ENCODE assay signal across 8 mouse cellular contexts in genomic region chr6:48086471-48086878, GRCm38 (mm10). TPM values are rescaled to one million over a fixed set of nuclear protein-coding genes. Genes with fewer than 3 reads are reported as not detected.
A peak's percentile ranks its signal among the peaks of the same experiment; 100 is the strongest.
DNase-seq lines count a peak whose midpoint lies in the region; ATAC-seq and TF ChIP-seq lines count a peak whose summit lies in the region.

TSS of gene Zfp746 (minus strand) at chr6:48086593.

- intact Hi-C loops in heart, postnatal 36 days (cut with DNase I): loop anchor here (1.0 to 10.0 kb wide), 3 partner anchors 70 to 208 kb away; partner anchors contain the start of gene Zfp212

- peaks cover 15% of the 10 kb centered on the region for H3K36me3 ChIP-seq in ES-E14 (ENCODE audit: control insufficient read depth, insufficient read depth, low read length, poor library complexity, severe bottlenecking)
- peaks cover 15% of the 10 kb centered on the region for H3K36me3 ChIP-seq in forebrain, embryonic 16.5 days (ENCODE audit: control insufficient read depth, insufficient read depth)
- H3K36me3 ChIP-seq in lung, embryonic 14.5 days (ENCODE audit: insufficient read depth): peaks cover 27% of the 10 kb centered on the region
- peaks cover 19% of the 10 kb centered on the region for H3K36me3 ChIP-seq in thymus, adult 2 months (ENCODE audit: control insufficient read depth, insufficient read depth, low read length)

- peak; percentile 35 for TF ChIP-seq POLR2A in olfactory bulb, adult 2 months (IDR thresholded peaks at IDR 0.05; ENCODE audit: insufficient read depth, low read depth, low read length)
- peak; percentile 79 for TF ChIP-seq POLR2A in thymus, adult 2 months (IDR thresholded peaks at IDR 0.05; ENCODE audit: control insufficient read depth, extremely low read depth, insufficient read depth, low read length, poor library complexity)

- peak within 1 kb of the TSS; percentile 90 for H3K9ac ChIP-seq in ES-E14 (ENCODE audit: insufficient read depth, low read depth, low read length, poor library complexity, severe bottlenecking)
- H3K9ac ChIP-seq in forebrain, embryonic 16.5 days (replicated peaks; ENCODE audit: low read depth, low read length): peak within 1 kb of the TSS; percentile 74
- H3K9ac ChIP-seq in lung, embryonic 14.5 days: peak within 1 kb of the TSS; percentile 97

- in situ Hi-C loops in ES-E14 (cut with MboI; ENCODE audit: low sequenced_read_pairs in 2 of 2, unreplicated experiment in 2 of 2): no loop called here

- peak; percentile 67 for DNase-seq in ES-E14 (ENCODE audit: low read depth, low spot score)
- DNase-seq in cerebellum, adult 11-12 months: peak; percentile 92
- peak; percentile 95 to 98 for DNase-seq in heart, postnatal 36 days
- DNase-seq in layer of hippocampus, adult 2 months (ENCODE audit: low spot score in 2 of 2): peak; percentile 91 to 95
- peak; percentile 95 for DNase-seq in lung, embryonic 14.5 days
- peak; percentile 95 for DNase-seq in thymus, adult 2 months

- peak; percentile 96 for ATAC-seq in forebrain, embryonic 16.5 days
- ATAC-seq in lung, embryonic 14.5 days (ENCODE audit: insufficient read depth): peak; percentile 95

- under 1% methylated on average over 41 of the region's 53 CpGs for WGBS in forebrain, embryonic 16.5 days
- under 1% methylated on average over 52 of the region's 53 CpGs for WGBS in lung, embryonic 14.5 days
- WGBS in olfactory bulb, adult 2 months: under 1% methylated on average over 48 of the region's 53 CpGs
- WGBS in thymus, adult 2 months: 2% methylated on average over 53 of the region's 53 CpGs

- H3K27me3 ChIP-seq in forebrain, embryonic 16.5 days (replicated peaks; ENCODE audit: control insufficient read depth, insufficient read depth, low read length): no peaks in the 10 kb centered on the region
- H3K27me3 ChIP-seq in lung, embryonic 14.5 days (ENCODE audit: insufficient read depth, low read length): no peaks in the 10 kb centered on the region
- no peaks in the 10 kb centered on the region for H3K27me3 ChIP-seq in thymus, adult 2 months (ENCODE audit: control insufficient read depth, insufficient read depth, low read length)

- peak within 1 kb of the TSS; percentile 76 to 84 for H3K4me3 ChIP-seq in ES-E14 (ENCODE audit: insufficient read depth in 1 of 2, low read depth in 1 of 2, low read length in 2 of 2, poor library complexity in 1 of 2, severe bottlenecking in 1 of 2)
- peak within 1 kb of the TSS; percentile 81 for H3K4me3 ChIP-seq in forebrain, embryonic 16.5 days (replicated peaks; ENCODE audit: low read length)
- peak within 1 kb of the TSS; percentile 76 for H3K4me3 ChIP-seq in layer of hippocampus, adult 2 months
- peak within 1 kb of the TSS; percentile 82 for H3K4me3 ChIP-seq in lung, embryonic 14.5 days (ENCODE audit: low read depth, low read length)
- peak within 1 kb of the TSS; percentile 72 for H3K4me3 ChIP-seq in olfactory bulb, adult 2 months (ENCODE audit: insufficient read depth, low read depth, low read length)
- peak within 1 kb of the TSS; percentile 72 for H3K4me3 ChIP-seq in thymus, adult 2 months (ENCODE audit: control insufficient read depth, insufficient read depth, low read length)

- H3K27ac ChIP-seq in ES-E14 (ENCODE audit: insufficient read depth, low read depth, low read length, poor library complexity, severe bottlenecking): no peak within 1 kb of the TSS
- H3K27ac ChIP-seq in forebrain, embryonic 16.5 days (ENCODE audit: low read length): peak within 1 kb of the TSS; percentile 85
- H3K27ac ChIP-seq in layer of hippocampus, adult 2 months: peak within 1 kb of the TSS; percentile 87
- peak within 1 kb of the TSS; percentile 91 for H3K27ac ChIP-seq in lung, embryonic 14.5 days (ENCODE audit: low read depth)
- H3K27ac ChIP-seq in olfactory bulb, adult 2 months (ENCODE audit: insufficient read depth, low read depth, low read length): no peak within 1 kb of the TSS
- H3K27ac ChIP-seq in thymus, adult 2 months (ENCODE audit: control insufficient read depth, insufficient read depth, low read length): peak within 1 kb of the TSS; percentile 5; the same call in 1 of the 2 replicates

- peak within 1 kb of the TSS; percentile 57 for H3K4me2 ChIP-seq in forebrain, embryonic 16.5 days (ENCODE audit: low read length)
- H3K4me2 ChIP-seq in lung, embryonic 14.5 days: peak within 1 kb of the TSS; percentile 81

- TF ChIP-seq CTCF in layer of hippocampus, adult 2 months (conservative IDR thresholded peaks at IDR 0.05): peak; percentile 83
- TF ChIP-seq CTCF in lung, embryonic 14.5 days (IDR thresholded peaks at IDR 0.05; ENCODE audit: low read depth): peak; percentile 51
- TF ChIP-seq CTCF in olfactory bulb, adult 2 months (IDR thresholded peaks at IDR 0.05; ENCODE audit: insufficient read depth, low read depth, low read length): peak; percentile 82
- TF ChIP-seq CTCF in thymus, adult 2 months (IDR thresholded peaks at IDR 0.05; ENCODE audit: borderline replicate concordance, control insufficient read depth, extremely low read depth, insufficient read depth, low read length, poor library complexity): peak; percentile 92

- no peaks in the 10 kb centered on the region for H3K9me3 ChIP-seq in ES-E14 (ENCODE audit: control insufficient read depth, insufficient read depth, low read depth, low read length)
- H3K9me3 ChIP-seq in forebrain, embryonic 16.5 days (ENCODE audit: control insufficient read depth, low read length): no peaks in the 10 kb centered on the region
- H3K9me3 ChIP-seq in lung, embryonic 14.5 days (ENCODE audit: low read depth, low read length): no peaks in the 10 kb centered on the region

- H3K4me1 ChIP-seq in ES-E14 (ENCODE audit: control insufficient read depth in 2 of 2, insufficient read depth in 2 of 2, low read length in 2 of 2, poor library complexity in 1 of 2): peaks cover 0 to 3% of the 10 kb centered on the region in 2 experiments; a peak in 1 of 4 replicates
- peaks cover 10% of the 10 kb centered on the region for H3K4me1 ChIP-seq in forebrain, embryonic 16.5 days (replicated peaks; ENCODE audit: control insufficient read depth, insufficient read depth, low read length)
- 0 out of 2 replicates have a peak, but pooled peaks cover 5% of the 10 kb centered on the region for H3K4me1 ChIP-seq in lung, embryonic 14.5 days (ENCODE audit: insufficient read depth)
- H3K4me1 ChIP-seq in olfactory bulb, adult 2 months (ENCODE audit: control insufficient read depth, insufficient read depth, low read length): peaks cover 8% of the 10 kb centered on the region
- peaks cover 16% of the 10 kb centered on the region for H3K4me1 ChIP-seq in thymus, adult 2 months (replicated peaks; ENCODE audit: control insufficient read depth, insufficient read depth, low read length)

TF ChIP-seq in ES-E14, 5 proteins besides CTCF, POLR2A, EP300 and RAD21:
- TF ChIP-seq HCFC1 (IDR thresholded peaks at IDR 0.05; ENCODE audit: borderline replicate concordance, insufficient read depth, low read length): no peak
- TF ChIP-seq CHD2 (IDR thresholded peaks at IDR 0.05; ENCODE audit: low read depth, low read length): no peak
- TF ChIP-seq MAFK (IDR thresholded peaks at IDR 0.05; ENCODE audit: insufficient read depth, low read depth, low read length): no peak
- TF ChIP-seq ZNF384 (IDR thresholded peaks at IDR 0.05; ENCODE audit: low read depth, low read length): no peak
- TF ChIP-seq ZC3H11A (IDR thresholded peaks at IDR 0.05; ENCODE audit: borderline replicate concordance, low read depth, low read length): no peak
TF ChIP-seq in ES-E14: peak in this region for 0.

RNA-seq across cellular contexts. Expression of gene Zfp746, which starts in this region (rescaled TPM):
- total RNA-seq in ES-E14 (2012; rRNA removed): 14.1 and 14.8 TPM in 2 replicates
- polyA plus RNA-seq in forebrain, embryonic 16.5 days (2015; fragmentation: Nextera tagmentation; extraction: Ambion mirVana): 20.0 and 21.7 TPM in 2 replicates
- 10 to 100 TPM; 10.1 to 12.2 TPM for total RNA-seq in heart, postnatal 36 days (2021)
- total RNA-seq in layer of hippocampus, adult 2 months (2021): 10 to 100 TPM; 31.3 to 34.4 TPM
- 27.3 and 30.1 TPM in 2 replicates for polyA plus RNA-seq in lung, embryonic 14.5 days (2014; fragmentation: Nextera tagmentation; extraction: Ambion mirVana)
- polyA plus RNA-seq in olfactory bulb, adult 2 months (2012; ENCODE audit: insufficient read depth, insufficient read length, low replicate concordance, missing spikeins): not detected in 2 replicates
- polyA plus RNA-seq in thymus, adult 2 months (2012; rRNA removed): 52.5 and 52.7 TPM in 2 replicates

Comparison
In these comparisons a context has a peak if more than half of its experiments do, and no peak if none do; other contexts are left out.
1. H3K27ac ChIP-seq: peak in forebrain, embryonic 16.5 days (single experiment), layer of hippocampus, adult 2 months (single experiment), lung, embryonic 14.5 days (single experiment) and thymus, adult 2 months (single experiment); none in ES-E14 (single experiment) and olfactory bulb, adult 2 months (single experiment).
2. Peak in every context shown above with its lines, with median percentiles within 50 percentile points of each other: DNase-seq, H3K4me3 ChIP-seq, H3K9ac ChIP-seq and CTCF ChIP-seq.